Mouse (Mus musculus) C2C12 (cell line): ENCODE results near the gene Helb. TPM values are rescaled to one million over a fixed set of nuclear protein-coding genes. Genes with fewer than 3 reads are reported as not detected.
"Not testable (repeated sequence)": the region's sequence is repeated elsewhere in the genome, so short reads cannot be mapped to it uniquely, and the experiment has no call there.

ENCODE experiments used
- H3K27me3 ChIP-seq: one replicate; pipeline ENCODE4 v1.6.1; 2011; ENCODE audit not compliant: control insufficient read depth, insufficient read depth, insufficient read length
- H3K36me3 ChIP-seq: one replicate; pipeline ENCODE4 v1.6.1; 2011; ENCODE audit not compliant: control insufficient read depth, insufficient read depth
- H3K4me3 ChIP-seq: one replicate; pipeline ENCODE4 v1.5.1; 2011; ENCODE audit warnings: mild to moderate bottlenecking, control low read depth; ENCODE audit not compliant: poor library complexity, insufficient read depth, severe bottlenecking
- H3K79me2 ChIP-seq: one replicate; pipeline ENCODE4 v1.6.1; 2011; ENCODE audit not compliant: control insufficient read depth, insufficient read depth
- H3K79me3 ChIP-seq: one replicate; pipeline ENCODE4 v1.6.1; 2011; ENCODE audit warnings: low read depth, control low read depth
- H3ac ChIP-seq: one replicate; pipeline ENCODE3; 2011; ENCODE audit warnings: low read depth; ENCODE audit not compliant: control insufficient read depth, insufficient read length
- CEBPB ChIP-seq: IDR thresholded peaks from one replicate; pipeline ENCODE4 v1.6.1; 2011; ENCODE audit warnings: low read depth, mild to moderate bottlenecking, control low read depth, moderate library complexity
- CTCF ChIP-seq: IDR thresholded peaks from one replicate; pipeline ENCODE4 v1.5.1; 2011; ENCODE audit not compliant: control insufficient read depth, insufficient read depth, insufficient read length
- FOSL1 ChIP-seq: IDR thresholded peaks from one replicate; pipeline ENCODE4 v1.8.0; 2011; ENCODE audit warnings: mild to moderate bottlenecking, low read length; ENCODE audit not compliant: poor library complexity, insufficient read depth, severe bottlenecking
- MAX ChIP-seq: IDR thresholded peaks from one replicate; pipeline ENCODE4 v1.6.1; 2011; ENCODE audit warnings: mild to moderate bottlenecking, control low read depth
- MYOD1 ChIP-seq: IDR thresholded peaks from one replicate; pipeline ENCODE4 v1.6.1; 2011; ENCODE audit warnings: low read depth; ENCODE audit not compliant: control insufficient read depth, insufficient read length
- MYOG ChIP-seq: IDR thresholded peaks from one replicate; pipeline ENCODE4 v1.6.1; 2011; ENCODE audit not compliant: control insufficient read depth, insufficient read length; ENCODE audit errors: extremely low read depth
- USF1 ChIP-seq: IDR thresholded peaks from one replicate; pipeline ENCODE4 v1.6.1; 2011; ENCODE audit warnings: low read depth, mild to moderate bottlenecking, control low read depth, moderate library complexity
- polyA plus RNA-seq: library from polyadenylated mRNA; unstranded; fragments of >200 nt; fragmentation: generic; extraction: Trizol; gene quantifications from one replicate; pipeline ENCODE4 v1.2.1, GENCODE M21; 2012; ENCODE audit warnings: missing spikeins

Gene Helb
- polyA plus RNA-seq, 1 experiment, result 4.4 TPM

DNA sequence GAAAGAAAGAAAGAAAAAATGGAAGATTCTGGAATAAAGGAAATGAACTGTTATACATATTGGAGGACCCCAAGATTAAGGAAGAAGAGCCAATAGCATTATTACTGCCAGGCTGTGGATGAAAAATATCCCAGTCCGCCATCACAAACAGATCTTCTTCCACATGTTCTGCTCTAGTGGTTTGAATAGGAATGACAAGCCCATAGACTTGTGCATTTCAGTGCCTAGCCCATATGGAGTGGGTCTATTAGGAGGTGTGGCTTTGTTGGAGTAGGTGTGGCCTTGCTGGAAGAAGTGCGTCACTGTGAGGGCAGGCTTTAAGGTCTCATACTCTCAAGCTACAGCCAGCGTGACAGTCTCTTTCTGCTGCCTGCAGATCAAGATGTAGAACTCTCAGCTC lies 10.9 kb upstream of the Helb start:
- Histone ChIP-seq H3K4me3 (no peak overlapping the region), H3K79me3 (no peaks in the 10 kb centered on the region), H3ac (no peak overlapping the region), H3K79me2 (no peaks in the 10 kb centered on the region), H3K36me3 (no peaks in the 10 kb centered on the region), H3K27me3 (peaks cover 11% of the 10 kb centered on the region)
- TF ChIP-seq CTCF, result no peak
- TF ChIP-seq USF1, result no peak
- TF ChIP-seq CEBPB, result no peak
- TF ChIP-seq MYOG, result no peak
- no peak for TF ChIP-seq MAX
- no peak for TF ChIP-seq FOSL1
- no peak for TF ChIP-seq MYOD1

DNA sequence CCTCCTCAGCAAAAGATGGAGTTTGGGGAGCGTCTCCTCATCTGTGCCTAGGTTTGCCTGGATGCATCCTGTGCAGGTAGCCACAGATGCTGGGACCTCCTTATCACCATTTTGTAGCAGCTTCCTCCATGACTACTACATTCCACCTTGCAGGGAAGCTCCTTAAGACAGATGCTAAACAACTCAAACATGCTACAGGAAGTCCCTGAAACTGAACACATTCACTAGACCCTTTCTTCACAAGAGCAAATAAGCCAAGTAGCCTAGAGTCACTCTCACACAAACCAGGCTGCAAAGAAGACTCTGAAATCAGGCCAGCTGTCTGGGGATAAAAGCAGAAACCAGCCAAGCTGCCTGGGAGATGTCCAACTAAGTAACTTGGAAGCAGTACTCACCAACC lies 2.5 kb upstream of the Helb start:
- Histone ChIP-seq H3K79me3 (no peaks in the 10 kb centered on the region), H3K4me3 (no peak overlapping the region)

DNA sequence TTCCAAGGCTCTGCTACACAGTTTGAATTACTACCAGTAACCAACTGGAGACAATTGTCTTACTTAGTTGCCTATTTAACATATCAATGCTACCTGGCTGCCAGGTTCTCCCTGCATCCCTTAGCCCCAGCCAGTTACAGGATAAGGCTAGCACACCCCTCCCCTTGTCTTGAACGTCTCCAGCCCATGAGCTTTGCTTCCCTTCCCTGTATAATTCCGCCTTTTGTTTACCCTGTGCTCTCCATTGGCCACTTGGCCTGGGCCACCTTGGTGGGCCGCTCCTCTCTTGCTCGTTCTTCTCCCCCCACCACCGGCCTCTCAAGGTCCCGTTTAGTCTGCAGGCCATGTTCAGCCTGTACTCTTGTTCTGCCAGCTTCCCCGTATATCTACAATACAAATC lies 1.7 kb upstream of the Helb start:
- Histone ChIP-seq H3K36me3 (peaks cover 6% of the 10 kb centered on the region), H3K79me3 (no peaks in the 10 kb centered on the region), H3K27me3 (no peaks in the 10 kb centered on the region), H3K4me3 (no peak overlapping the region), H3ac (no peak overlapping the region), H3K79me2 (peaks cover 12% of the 10 kb centered on the region)
- TF ChIP-seq MYOG (no peak), CEBPB (no peak), MYOD1 (no peak), USF1 (no peak)

More for the DNA sequence above, 2.5 kb upstream of the Helb start:
- H3K79me2 ChIP-seq, result peaks cover 12% of the 10 kb centered on the region
- no peaks in the 10 kb centered on the region for H3K27me3 ChIP-seq
- H3ac ChIP-seq, result no peak overlapping the region
- TF ChIP-seq MAX (no peak), CTCF (no peak), USF1 (no peak), CEBPB (no peak), MYOG (no peak), MYOD1 (no peak), FOSL1 (no peak)
- peaks cover 5% of the 10 kb centered on the region for H3K36me3 ChIP-seq

DNA sequence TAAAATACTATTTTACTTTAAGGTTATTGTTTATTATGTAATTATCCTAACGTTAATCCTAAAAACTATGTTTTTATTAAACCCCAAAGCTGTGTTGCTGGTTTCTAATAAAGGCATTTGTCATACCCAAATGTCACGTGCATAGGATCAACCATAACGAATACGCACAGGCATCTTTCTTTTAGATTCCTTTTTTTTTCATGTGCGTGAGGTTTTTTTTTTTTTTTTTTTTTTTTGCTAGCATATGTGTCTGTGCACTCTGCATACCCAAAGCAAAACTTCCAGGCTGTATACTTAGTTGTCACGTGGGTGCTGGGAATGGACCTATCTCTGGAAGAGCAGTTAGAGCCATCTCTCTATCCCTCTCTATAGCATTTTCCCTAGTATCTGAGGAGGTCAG lies 1.2 kb upstream of the Helb start:
- Histone ChIP-seq H3K4me3 (no peak overlapping the region), H3ac (no peak overlapping the region), H3K27me3 (no peaks in the 10 kb centered on the region), H3K36me3 (peaks cover 11% of the 10 kb centered on the region), H3K79me2 (peaks cover 12% of the 10 kb centered on the region), H3K79me3 (no peaks in the 10 kb centered on the region)
- no peak for TF ChIP-seq MAX
- no peak for TF ChIP-seq CEBPB
- no peak for TF ChIP-seq MYOD1
- TF ChIP-seq CTCF, result no peak
- TF ChIP-seq MYOG, result no peak
- TF ChIP-seq FOSL1, result no peak
- no peak for TF ChIP-seq USF1

DNA sequence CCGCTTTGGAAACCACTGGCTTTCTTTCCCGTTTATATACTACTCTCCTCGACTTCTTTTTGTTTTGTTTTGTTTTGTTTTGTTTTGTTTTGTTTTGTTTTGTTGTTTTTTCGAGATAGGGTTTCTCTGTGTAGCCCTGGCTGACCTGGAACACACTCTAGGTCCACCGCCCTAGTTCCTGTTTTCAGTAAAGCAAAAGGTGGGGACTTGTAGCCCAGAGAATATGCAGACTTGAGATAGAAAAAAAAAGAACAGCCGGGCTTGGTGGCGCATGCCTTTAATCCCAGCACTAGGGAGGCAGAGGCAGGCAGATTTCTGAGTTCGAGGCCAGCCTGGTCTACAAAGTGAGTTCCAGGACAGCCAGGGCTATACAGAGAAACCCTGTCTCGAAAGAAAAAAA lies 695 bp upstream of the Helb start:
- H3ac ChIP-seq, H3K79me3 ChIP-seq, H3K4me3 ChIP-seq, H3K27me3 ChIP-seq: not testable (repeated sequence)
- Histone ChIP-seq H3K36me3 (peaks cover 15% of the 10 kb centered on the region), H3K79me2 (peaks cover 12% of the 10 kb centered on the region)

DNA sequence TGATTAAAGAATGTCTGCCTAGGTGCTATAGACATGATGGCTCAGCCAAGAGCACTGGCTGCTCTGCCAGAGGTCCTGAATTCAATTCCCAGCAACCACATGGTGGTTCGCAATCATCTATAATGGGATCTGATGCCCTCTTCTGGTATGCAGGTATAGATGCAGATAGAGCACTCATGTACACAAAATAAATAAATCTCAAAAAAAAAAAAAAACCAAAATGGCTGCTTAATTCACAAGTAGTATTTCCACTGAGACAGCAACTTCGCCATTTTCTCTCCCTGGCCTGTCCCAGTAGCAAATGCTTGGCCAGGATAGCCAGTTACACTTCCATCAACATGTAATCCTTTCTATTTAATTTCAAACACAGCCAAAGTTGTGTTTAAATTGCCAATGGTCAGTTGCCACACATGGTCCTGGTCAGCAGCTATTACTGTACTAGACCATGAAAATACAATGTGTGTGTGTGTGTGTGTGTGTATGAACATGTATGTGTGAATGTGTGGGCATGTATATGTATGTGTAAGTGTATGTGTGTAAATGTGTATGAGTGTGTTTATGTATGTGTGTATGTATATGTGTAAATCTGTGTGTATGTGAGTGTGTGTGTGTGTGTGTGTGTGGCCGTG lies 982 bp downstream of the Helb start:
- Histone ChIP-seq H3K4me3 (peak overlapping the region; percentile 69), H3K27me3 (no peaks in the 10 kb centered on the region), H3K79me3 (no peaks in the 10 kb centered on the region), H3ac (no peak overlapping the region), H3K79me2 (peaks cover 12% of the 10 kb centered on the region), H3K36me3 (peaks cover 25% of the 10 kb centered on the region)
- no peak for TF ChIP-seq FOSL1
